Mouse (Mus musculus) left cerebral cortex, postnatal 36 days (tissue): ENCODE results near the gene Tfcp2. TPM values are rescaled to one million over a fixed set of nuclear protein-coding genes. Genes with fewer than 3 reads are reported as not detected.
A peak's percentile ranks its signal among the peaks of the same experiment; 100 is the strongest.

ENCODE experiments used
- DNase-seq, 2 experiments: peaks; one replicate each; pipeline ENCODE4 v3.0.0; 2021 to 2022; ENCODE audit warnings: low spot score in 2 of 2, mixed read lengths in 1 of 2
- intact Hi-C: fragments of 180-260 bp; cut with DNase I; formaldehyde crosslinking; loops from one replicate; pipeline ENCODE4 v1.15.1; 2025
- total RNA-seq, 2 experiments: library from RNA; stranded (reverse); gene quantifications; 2 replicates each; pipeline ENCODE4 v1.2.3; 2021

Tfcp2 gene
- total RNA-seq, 2 experiments from 2014 or later: 26.2 to 33.1 TPM

- intact Hi-C loops: loop anchor here (5.0 to 10.0 kb wide), 2 partner anchors 73 to 195 kb away; no protein-coding TSS in a partner anchor
- DNase-seq: peak; percentile 56 to 65
Measured at GRCm38 (mm10) chr15:100457340-100457739, 94.5 kb downstream of the Tfcp2 start.

GRCm38 (mm10) chr15:100456356-100456991 is 95.3 kb downstream of the Tfcp2 start:
- DNase-seq: no peak
- intact Hi-C loops: loop anchor here (5.0 to 10.0 kb wide), 2 partner anchors 72 to 194 kb away; no protein-coding TSS in a partner anchor

- intact Hi-C loops: loop anchor here (10.0 kb wide), 1 partner anchor 68 kb away; no protein-coding TSS in a partner anchor
Measured at GRCm38 (mm10) chr15:100452486-100452885, 99.3 kb downstream of the Tfcp2 start.

GRCm38 (mm10) chr15:100451245-100451644 is 100.6 kb downstream of the Tfcp2 start:
- DNase-seq: peak; percentile 35 to 40
- intact Hi-C loops: loop anchor here (10.0 kb wide), 1 partner anchor 66 kb away; no protein-coding TSS in a partner anchor

More at GRCm38 (mm10) chr15:100452486-100452885, 99.3 kb downstream of the Tfcp2 start:
- no peak for DNase-seq

- intact Hi-C loops: no loop called here
- DNase-seq: no peak
Measured at GRCm38 (mm10) chr15:100449495-100449894, 102.3 kb downstream of the Tfcp2 start.

GRCm38 (mm10) chr15:100448572-100448971 is 103.2 kb downstream of the Tfcp2 start:
- intact Hi-C loops: no loop called here
- no peak for DNase-seq

Other genes starting within 250 kb of the Tfcp2 start
- gene Mettl7a1, start 247.9 kb downstream of the Tfcp2 start, total RNA-seq: 10 to 100 TPM; 29.3 to 32.3 TPM
- gene Mettl7a3, start 217.1 kb downstream of the Tfcp2 start, total RNA-seq: under 1 TPM in 1 of 2 experiments, not detected in 1; 0.27 TPM
- not detected for gene Methig1, start 198.9 kb downstream of the Tfcp2 start, total RNA-seq
- under 1 TPM; 0.45 to 0.64 TPM for gene Mettl7a2, start 198.8 kb downstream of the Tfcp2 start, total RNA-seq
- gene Higd1c, start 187.5 kb downstream of the Tfcp2 start, total RNA-seq: not detected
- gene Gm5475, start 129.9 kb downstream of the Tfcp2 start, total RNA-seq: not detected
- gene Slc11a2, start 126.9 kb downstream of the Tfcp2 start, total RNA-seq: 10 to 100 TPM; 57.9 to 60.6 TPM
- gene Letmd1, start 83.0 kb downstream of the Tfcp2 start, total RNA-seq: 10 to 100 TPM; 60.7 to 60.8 TPM
- 10 to 100 TPM; 33.8 to 38.0 TPM for gene Csrnp2, start 56.5 kb downstream of the Tfcp2 start, total RNA-seq
- gene Pou6f1, start 48.0 kb upstream of the Tfcp2 start, total RNA-seq: 100 to 1,000 TPM; 128 to 140 TPM
- 100 to 1,000 TPM; 106 to 120 TPM for gene Dazap2, start 63.3 kb upstream of the Tfcp2 start, total RNA-seq
- gene Smagp, start 84.9 kb upstream of the Tfcp2 start, total RNA-seq: 1 to 10 TPM; 1.8 to 1.9 TPM
- gene Bin2, start 117.5 kb upstream of the Tfcp2 start, total RNA-seq: 1 to 10 TPM; 4.5 to 6.2 TPM
- 1 to 10 TPM; 3.6 to 4.4 TPM for gene Cela1, start 135.9 kb upstream of the Tfcp2 start, total RNA-seq
- gene Galnt6, start 177.4 kb upstream of the Tfcp2 start, total RNA-seq: 1 to 10 TPM; 3.7 to 7.7 TPM
- 10 to 100 TPM; 66.2 to 80.7 TPM for gene Slc4a8, start 209.7 kb upstream of the Tfcp2 start, total RNA-seq